Mouse (Mus musculus) fat pad, adult 2 months (tissue): ENCODE measurements around the gene Oscp1.
"Not testable (repeated sequence)": the region's sequence is repeated elsewhere in the genome, so short reads cannot be mapped to it uniquely, and the experiment has no call there.

Source experiments
- DNase-seq: peaks from one replicate; pipeline ENCODE4 v3.0.0-alpha.2; 2011; ENCODE audit warnings: low read depth, low spot score; ENCODE audit errors: extremely low read depth

Gene Oscp1

DNA sequence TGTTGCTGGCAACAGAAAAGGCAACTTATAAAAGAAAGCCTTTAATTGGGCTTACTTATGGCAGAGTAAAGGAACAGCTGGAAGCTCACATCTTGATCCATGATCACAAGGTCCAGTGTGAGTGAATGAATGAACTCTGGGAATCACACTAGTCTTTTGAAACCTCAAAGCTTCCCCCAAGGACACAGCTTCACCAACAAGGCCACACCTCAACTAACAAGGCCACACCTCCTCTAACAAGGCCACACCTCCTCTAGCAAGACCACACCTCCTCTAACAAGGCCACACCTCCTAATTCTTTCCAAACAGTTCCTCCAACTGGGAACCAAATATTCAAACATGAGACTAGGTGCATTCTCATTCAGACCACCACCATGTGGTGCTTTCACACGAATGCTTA lies 23.2 kb downstream of the Oscp1 start:
- no peak for DNase-seq

DNA sequence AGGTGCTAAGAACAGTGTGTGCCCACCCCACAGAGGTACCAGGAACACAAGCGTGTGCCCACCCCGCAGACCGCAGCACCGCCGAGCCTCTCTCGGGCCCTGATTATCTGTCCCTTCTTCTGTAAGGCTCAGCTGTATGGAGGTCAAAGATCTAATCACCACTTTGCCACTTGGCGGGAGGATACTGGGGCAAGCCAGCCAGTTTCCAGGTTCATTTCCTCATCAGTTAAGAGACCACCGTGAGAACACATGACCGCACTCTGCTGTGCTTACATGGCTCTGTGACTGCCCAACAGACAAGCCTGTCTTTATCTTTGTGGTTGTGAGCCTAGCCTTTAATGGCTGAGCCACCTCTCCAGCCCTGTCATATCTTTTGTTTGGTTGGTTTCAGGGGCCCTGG lies 24.7 kb downstream of the Oscp1 start:
- DNase-seq = no peak

GRCm38 (mm10) chr4:126084382-126084781 lies 26.0 kb downstream of the Oscp1 start:
- peak; percentile 87 for DNase-seq

DNA sequence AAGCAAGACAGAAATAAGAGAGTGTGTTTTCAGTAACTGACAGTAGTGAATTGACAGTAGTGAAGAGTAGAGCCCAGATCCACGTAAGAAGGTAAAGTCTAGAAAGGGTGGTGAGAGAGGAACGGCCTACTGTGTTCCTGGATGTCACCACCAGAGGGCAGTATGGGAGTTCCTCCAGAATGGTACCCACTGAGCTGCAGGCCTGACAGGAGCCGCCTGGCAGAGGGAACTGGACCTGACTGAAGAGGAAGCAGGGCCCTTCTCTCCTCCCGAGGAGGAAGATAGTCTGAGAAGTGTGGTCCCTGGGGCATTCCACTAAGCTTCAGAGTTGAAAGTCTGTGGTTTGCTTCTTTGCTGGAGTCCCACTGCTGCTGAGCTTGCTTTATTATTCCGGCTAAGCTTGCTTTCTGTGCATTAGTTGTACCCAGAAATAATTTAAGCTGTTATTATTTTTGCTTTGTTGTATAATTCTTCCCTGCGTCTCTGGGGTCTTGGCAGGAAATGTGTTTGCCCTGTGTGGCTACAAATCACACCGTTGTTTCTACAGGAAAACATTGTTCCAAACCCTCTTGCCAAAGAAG lies 27.7 kb downstream of the Oscp1 start:
- DNase-seq = no peak

DNA sequence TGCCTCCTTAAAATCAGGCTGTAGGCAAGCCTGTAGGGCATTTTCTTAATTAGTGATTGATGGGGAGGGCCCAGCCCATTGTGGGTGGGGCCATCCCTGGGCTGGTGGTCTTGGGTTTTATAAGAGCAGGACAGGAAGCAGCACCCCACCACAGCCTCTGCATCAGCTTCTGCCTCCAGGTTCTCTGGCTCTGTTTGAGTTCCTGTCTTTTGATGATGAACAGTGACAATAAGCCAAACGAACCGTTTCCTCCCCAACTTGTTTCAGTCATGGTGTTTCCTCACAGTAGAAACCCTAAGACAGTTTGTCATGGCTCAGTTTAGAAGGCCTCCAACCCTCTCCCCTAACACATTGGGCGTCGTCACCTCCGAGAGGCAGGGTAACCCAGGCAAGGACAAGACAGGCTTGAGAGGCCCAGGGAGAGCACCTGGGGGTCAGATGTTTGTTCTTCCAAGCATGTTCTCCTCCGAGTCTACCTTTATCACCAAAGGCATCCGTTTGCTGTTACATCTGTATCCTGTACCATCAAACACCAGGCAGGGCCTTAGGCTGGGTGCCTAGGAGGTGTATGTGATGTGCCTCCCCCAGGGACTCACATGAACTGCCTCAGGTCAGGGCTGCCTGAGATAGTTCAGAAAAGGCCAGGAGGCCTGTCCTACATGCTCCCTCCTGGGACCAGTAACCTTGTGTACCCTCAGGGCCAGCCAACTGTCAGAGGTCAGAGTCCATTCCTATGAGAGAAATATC lies 31.9 kb downstream of the Oscp1 start:
- no peak for DNase-seq

- DNase-seq = no peak
Measured at GRCm38 (mm10) chr4:126090848-126091124, 32.4 kb downstream of the Oscp1 start.

DNA sequence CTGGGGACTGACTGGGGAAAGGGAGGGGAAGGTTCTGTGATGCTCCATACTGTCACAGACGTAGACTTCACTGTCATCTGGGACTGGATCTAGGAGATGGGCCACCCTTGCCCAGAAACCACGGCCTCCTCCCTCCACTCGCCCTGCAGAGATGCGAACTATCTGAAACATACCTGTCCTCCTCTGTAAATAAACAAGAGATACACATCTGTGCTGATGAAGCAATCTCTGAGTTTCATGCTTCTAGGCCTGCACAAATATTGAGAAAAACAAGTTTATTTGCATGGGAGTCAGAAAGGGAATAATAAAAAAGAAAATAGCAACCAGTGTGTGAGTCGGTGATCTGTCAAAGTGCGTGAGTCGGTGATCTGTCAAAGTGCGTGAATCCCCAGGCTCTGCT lies 33.5 kb downstream of the Oscp1 start:
- DNase-seq = no peak

DNA sequence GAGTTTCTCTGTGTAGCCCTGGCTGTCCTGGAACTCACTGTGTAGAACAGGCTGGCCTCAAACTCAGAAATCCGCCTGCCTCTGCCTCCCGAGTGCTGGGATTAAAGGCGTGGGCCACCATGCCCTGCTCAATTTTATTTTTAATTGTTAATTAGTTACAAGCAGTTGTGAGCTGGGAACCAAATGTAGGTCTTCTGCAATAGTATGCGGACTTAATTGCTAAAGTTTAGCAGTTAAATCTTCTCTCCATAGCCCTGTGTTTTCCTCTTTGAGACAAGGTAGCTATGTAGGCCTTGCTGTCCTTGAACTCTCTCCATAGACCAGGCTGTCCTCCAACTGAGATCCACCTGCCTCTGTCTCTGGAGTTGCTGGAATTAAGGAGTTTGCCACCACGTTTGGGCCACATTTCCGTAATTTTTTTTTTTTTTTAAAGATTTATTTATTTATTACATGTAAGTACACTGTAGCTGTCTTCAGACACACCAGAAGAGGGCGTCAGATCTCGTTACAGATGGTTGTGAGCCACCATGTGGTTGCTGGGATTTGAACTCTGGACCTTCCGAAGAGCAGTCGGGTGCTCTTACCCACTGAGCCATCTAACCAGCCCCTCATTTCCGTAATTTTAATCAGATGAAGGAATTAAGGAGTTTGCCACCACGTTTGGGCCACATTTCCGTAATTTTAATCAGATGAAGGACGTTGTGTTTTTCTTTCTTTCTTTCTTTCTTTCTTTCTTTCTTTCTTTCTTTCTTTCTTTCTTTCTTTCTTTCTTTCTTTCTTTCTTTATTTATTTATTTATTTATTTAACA lies 37.5 kb downstream of the Oscp1 start:
- not testable (repeated sequence) for DNase-seq

DNA sequence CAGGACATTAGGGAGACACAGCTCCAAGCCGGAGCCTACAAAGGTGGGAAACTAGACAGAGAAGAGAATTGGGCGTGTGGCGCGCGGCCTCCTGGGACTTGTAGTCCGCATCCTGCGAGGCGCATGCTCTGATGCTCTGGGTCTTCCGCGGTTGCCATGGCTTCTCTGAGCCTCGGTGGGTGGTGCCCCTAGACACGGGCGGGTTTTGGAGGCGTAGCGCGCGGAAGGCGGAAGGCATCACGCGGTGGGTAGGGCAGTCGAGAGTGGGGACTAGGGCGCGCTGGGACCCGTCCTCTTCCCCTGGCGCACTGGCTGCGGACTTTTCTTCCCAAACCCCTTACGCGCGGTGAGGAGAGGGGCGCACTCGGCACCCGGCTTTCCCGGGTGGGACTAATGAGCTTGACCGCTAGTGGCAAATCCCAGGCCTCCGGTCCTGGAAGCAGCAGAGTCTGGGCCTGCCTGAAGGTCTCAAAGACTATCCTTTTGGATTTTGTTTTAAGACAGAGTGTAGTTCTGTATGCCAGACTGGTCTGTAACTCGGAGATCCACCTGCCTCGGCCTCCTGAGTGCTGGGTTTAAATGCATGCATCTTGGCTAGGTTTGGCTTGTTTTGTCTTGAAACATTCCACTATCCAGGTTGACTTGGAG lies 38.2 kb downstream of the Oscp1 start, which contains the start of gene Lsm10:
Gene Lsm10 (plus strand): TSS at position 160 of the 648 bp plus-strand sequence.
- DNase-seq = no peak

GRCm38 (mm10) chr4:126097711-126098253 lies 39.4 kb downstream of the Oscp1 start:
- DNase-seq = no peak

- no peak for DNase-seq
Measured at GRCm38 (mm10) chr4:126099365-126099764, 41.0 kb downstream of the Oscp1 start.

DNA sequence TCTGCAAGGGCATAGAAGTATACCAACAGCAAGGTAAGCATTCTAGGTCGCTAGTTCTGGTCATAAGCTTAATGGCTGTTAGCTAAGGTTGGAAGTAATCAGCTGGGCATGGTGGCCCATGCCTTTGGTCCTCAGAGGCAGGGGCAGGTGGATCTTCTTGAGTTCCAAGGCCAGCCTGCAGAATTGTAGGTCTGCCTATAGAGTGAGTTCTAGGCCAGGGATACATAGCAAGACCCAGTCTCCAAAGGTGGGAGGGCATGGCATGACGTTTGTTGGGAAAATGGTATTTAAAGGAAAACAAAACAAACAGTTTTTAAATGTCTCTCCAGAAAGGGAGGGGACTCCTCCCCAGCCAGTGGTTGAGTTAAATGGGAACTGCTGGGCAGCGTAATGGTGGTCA lies 42.4 kb downstream of the Oscp1 start:
- no peak for DNase-seq

GRCm38 (mm10) chr4:126102061-126102841 lies 43.9 kb downstream of the Oscp1 start:
- no peak for DNase-seq

GRCm38 (mm10) chr4:126103057-126103581 lies 44.8 kb downstream of the Oscp1 start:
- no peak for DNase-seq

DNA sequence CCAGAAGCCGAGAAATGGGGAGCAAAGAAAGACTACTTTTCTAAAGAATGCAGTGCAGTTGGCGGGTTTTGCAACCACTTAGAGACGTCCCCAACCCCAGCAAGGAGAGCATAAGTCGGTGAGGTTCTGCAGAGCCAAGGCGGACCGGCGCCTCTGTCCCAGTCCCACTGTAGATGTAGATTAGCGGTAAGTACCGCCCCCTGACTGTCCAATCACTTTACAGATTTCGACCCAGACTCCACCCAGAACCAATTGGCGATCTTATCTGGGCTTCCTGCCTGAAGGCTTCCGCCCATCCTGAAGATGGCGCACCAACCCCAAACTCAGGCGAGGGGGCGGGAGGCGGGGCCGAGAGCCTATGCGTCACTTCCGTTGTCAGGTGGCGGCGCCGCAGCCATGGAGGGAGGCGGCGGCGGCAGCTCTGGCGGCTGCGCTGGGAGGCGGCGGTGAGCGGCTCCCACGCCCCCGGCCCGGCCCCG lies 45.3 kb downstream of the Oscp1 start, which contains the start of gene Stk40:
Gene Stk40 (plus strand): TSS at position 368 of the 479 bp plus-strand sequence.
- peak; percentile 85 for DNase-seq

- no peak for DNase-seq
Measured at GRCm38 (mm10) chr4:126104261-126105075, 46.1 kb downstream of the Oscp1 start.

GRCm38 (mm10) chr4:126105131-126105783 lies 46.9 kb downstream of the Oscp1 start:
- DNase-seq = no peak

- DNase-seq = no peak
Measured at GRCm38 (mm10) chr4:126108061-126108740, 49.8 kb downstream of the Oscp1 start.
